32 mouse cellular contexts compared by ENCODE assay signal in the genomic region with DNA sequence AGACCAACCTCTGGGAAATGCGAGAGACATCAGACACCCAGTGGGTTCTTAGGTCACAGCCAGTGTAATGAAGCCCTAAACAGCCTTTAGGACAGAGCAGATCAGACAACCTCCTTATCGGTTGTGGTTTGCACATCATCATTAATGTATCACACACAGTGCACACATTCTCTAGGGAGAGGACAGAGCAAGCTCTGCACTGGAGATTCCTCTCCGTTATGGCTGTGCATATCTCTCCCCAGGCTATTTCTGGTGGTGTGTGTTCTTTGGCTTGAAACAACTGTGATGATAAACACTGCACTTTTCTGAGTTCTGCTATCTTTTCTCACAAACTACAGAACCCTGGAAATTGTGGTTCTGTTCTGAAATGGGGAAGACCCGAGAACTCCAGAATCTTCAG.
DNase-seq lines count a peak whose midpoint lies in the region; ATAC-seq and TF ChIP-seq lines count a peak whose summit lies in the region.
"Had no signal": no experiment of that assay in that cellular context is flagged by ENCODE, and none has a peak within 500 bp of the region (broad histone marks: within the 10 kb centered on the region; RNA-seq: fewer than 3 reads in every experiment).

No protein-coding gene starts in this region.

- ATAC-seq in frontal cortex, adult (ENCODE audit: low TSS enrichment): peak; percentile 74
- ATAC-seq in heart, embryonic 15.5 days (replicated peaks; ENCODE audit: insufficient number of reproducible peaks, insufficient read depth, low FRiP score, low read depth): no peak
- ATAC-seq in liver, embryonic 15.5 days (ENCODE audit: insufficient read depth): peak; percentile 56
- ATAC-seq: forebrain, embryonic 16.5 days; intestine, embryonic 16.5 days; Patski had no signal

- TF ChIP-seq CTCF in MEL (IDR thresholded peaks at IDR 0.05 in 2 of 3, conservative IDR thresholded peaks at IDR 0.05 in 1 of 3; ENCODE audit: control insufficient read depth in 1 of 3, insufficient read depth in 1 of 3, low read depth in 2 of 3, low read length in 3 of 3, poor library complexity in 1 of 3, severe bottlenecking in 1 of 3): no peak

- H3K27ac ChIP-seq in heart, embryonic 15.5 days: peak overlapping the region; percentile 66
- H3K27ac ChIP-seq in MEL (ENCODE audit: control insufficient read depth, low read depth, low read length): peak overlapping the region; percentile 35
- peak overlapping the region; percentile 33 for H3K27ac ChIP-seq in liver, embryonic 15.5 days (replicated peaks)
- H3K27ac ChIP-seq: embryonic facial prominence, embryonic 12.5 days; hindbrain, embryonic 13.5 days; limb, embryonic 10.5 days; limb, embryonic 15.5 days; neural tube, embryonic 15.5 days; stomach, embryonic 15.5 days had no signal

- peak; percentile 68 to 69 for TF ChIP-seq EP300 in MEL (IDR thresholded peaks at IDR 0.05; ENCODE audit: low read depth in 1 of 2, low read length in 2 of 2)

- no peak overlapping the region for H3K4me3 ChIP-seq in heart, embryonic 15.5 days
- no peak overlapping the region for H3K4me3 ChIP-seq in MEL (ENCODE audit: control insufficient read depth in 1 of 2, insufficient read depth in 1 of 2, low read depth in 2 of 2, low read length in 2 of 2)
- H3K4me3 ChIP-seq in liver, embryonic 15.5 days (replicated peaks): no peak overlapping the region
- H3K4me3 ChIP-seq: embryonic facial prominence, embryonic 12.5 days; hindbrain, embryonic 13.5 days; limb, embryonic 10.5 days; limb, embryonic 15.5 days; megakaryocyte, embryonic 14.5 days; neural tube, embryonic 15.5 days; stomach, embryonic 15.5 days had no signal

- TF ChIP-seq POLR2A in MEL (IDR thresholded peaks at IDR 0.05; ENCODE audit: control insufficient read depth in 1 of 2, insufficient read depth in 1 of 2, low read depth in 1 of 2, low read length in 2 of 2, poor library complexity in 1 of 2): no peak

- no peaks in the 10 kb centered on the region for H3K36me3 ChIP-seq in heart, embryonic 15.5 days
- peaks cover 0 to 46% of the 10 kb centered on the region in 2 experiments; a peak in 2 of 4 replicates for H3K36me3 ChIP-seq in MEL (ENCODE audit: control insufficient read depth in 1 of 2, insufficient read depth in 2 of 2, low read length in 2 of 2)
- no peaks in the 10 kb centered on the region for H3K36me3 ChIP-seq in liver, embryonic 15.5 days (replicated peaks)
- H3K36me3 ChIP-seq: embryonic facial prominence, embryonic 12.5 days; hindbrain, embryonic 13.5 days; limb, embryonic 10.5 days; limb, embryonic 15.5 days; neural tube, embryonic 15.5 days; stomach, embryonic 15.5 days had no signal

- TF ChIP-seq RAD21 in MEL (IDR thresholded peaks at IDR 0.05; ENCODE audit: low read depth, low read length): no peak

- no peak for DNase-seq in frontal cortex, adult 2 months (ENCODE audit: extremely low spot score in 1 of 2, low spot score in 1 of 2)
- no peak for DNase-seq in heart, postnatal 14 days
- peak; percentile 51 for DNase-seq in MEL (ENCODE audit: low read depth, low spot score)
- DNase-seq in left cerebral cortex, postnatal 14 days (ENCODE audit: low spot score in 2 of 2): no peak
- DNase-seq in adrenal gland, postnatal 36 days: no peak
- DNase-seq: adrenal gland, postnatal 10 days; cerebellum, adult 11 months; cerebellum, adult 9-10 months; cerebellum, postnatal 36 days; embryo, embryonic 11 days; gastrocnemius, postnatal 10 days; heart, postnatal 36 days; kidney, adult 9 months; kidney, postnatal 10 days; layer of hippocampus, postnatal 36 days; lung, postnatal 36 days; midbrain, embryonic 14.5 days; right cerebral cortex, postnatal 25 days; thymus, postnatal 14 days had no signal

- 31% methylated on average over 4 of the region's 4 CpGs for WGBS in heart, embryonic 15.5 days
- WGBS in liver, embryonic 15.5 days (ENCODE audit: insufficient replicate concordance): 24% methylated on average over 4 of the region's 4 CpGs

- no peaks in the 10 kb centered on the region for H3K27me3 ChIP-seq in heart, embryonic 15.5 days
- no peaks in the 10 kb centered on the region for H3K27me3 ChIP-seq in MEL (ENCODE audit: control insufficient read depth in 1 of 2, insufficient read depth in 2 of 2, low read length in 2 of 2)
- H3K27me3 ChIP-seq in liver, embryonic 15.5 days: no peaks in the 10 kb centered on the region
- H3K27me3 ChIP-seq: embryonic facial prominence, embryonic 12.5 days; limb, embryonic 15.5 days; megakaryocyte, embryonic 14.5 days; neural tube, embryonic 15.5 days; stomach, embryonic 15.5 days had no signal

- H3K79me2 ChIP-seq in MEL (ENCODE audit: control insufficient read depth, insufficient read depth, low read length, poor library complexity): no peaks in the 10 kb centered on the region

- H3K9ac ChIP-seq in heart, embryonic 15.5 days: no peak overlapping the region
- H3K9ac ChIP-seq in MEL (ENCODE audit: control insufficient read depth, low read depth, low read length, poor library complexity, severe bottlenecking): no peak overlapping the region
- H3K9ac ChIP-seq in liver, embryonic 15.5 days: no peak overlapping the region
- H3K9ac ChIP-seq: embryonic facial prominence, embryonic 12.5 days; hindbrain, embryonic 13.5 days; limb, embryonic 15.5 days; neural tube, embryonic 15.5 days; stomach, embryonic 15.5 days had no signal

- H3K4me2 ChIP-seq in heart, embryonic 15.5 days: no peak overlapping the region
- H3K4me2 ChIP-seq in liver, embryonic 15.5 days: no peak overlapping the region
- H3K4me2 ChIP-seq: embryonic facial prominence, embryonic 12.5 days; hindbrain, embryonic 13.5 days; limb, embryonic 15.5 days; neural tube, embryonic 15.5 days; stomach, embryonic 15.5 days had no signal

- intact Hi-C loops in heart, postnatal 14 days (cut with DNase I): loop anchor here (5.0 kb wide), 1 partner anchor 34 kb away; no protein-coding TSS in a partner anchor
- intact Hi-C loops in left cerebral cortex, postnatal 14 days (cut with DNase I): no loop called here

- no peaks in the 10 kb centered on the region for H3K9me3 ChIP-seq in heart, embryonic 15.5 days (replicated peaks)
- no peaks in the 10 kb centered on the region for H3K9me3 ChIP-seq in MEL (replicated peaks; ENCODE audit: insufficient read depth, low read length)
- no peaks in the 10 kb centered on the region for H3K9me3 ChIP-seq in liver, embryonic 15.5 days (replicated peaks)
- H3K9me3 ChIP-seq: embryonic facial prominence, embryonic 12.5 days; hindbrain, embryonic 13.5 days; limb, embryonic 10.5 days; limb, embryonic 15.5 days; megakaryocyte, embryonic 14.5 days; neural tube, embryonic 15.5 days; stomach, embryonic 15.5 days had no signal

- H3K4me1 ChIP-seq in heart, embryonic 15.5 days (replicated peaks): peaks cover 36% of the 10 kb centered on the region
- H3K4me1 ChIP-seq in MEL (ENCODE audit: control insufficient read depth in 1 of 2, insufficient read depth in 2 of 2, low read length in 2 of 2): peaks cover 37 to 48% of the 10 kb centered on the region in 2 experiments
- peaks cover 54% of the 10 kb centered on the region for H3K4me1 ChIP-seq in liver, embryonic 15.5 days (replicated peaks)
- H3K4me1 ChIP-seq: limb, embryonic 15.5 days; megakaryocyte, embryonic 14.5 days; stomach, embryonic 15.5 days had no signal

TF ChIP-seq in MEL, 35 proteins besides CTCF, POLR2A, EP300 and RAD21 (continues in another document):
- no peak for TF ChIP-seq HCFC1 (IDR thresholded peaks at IDR 0.05; ENCODE audit: low read depth, low read length)
- peak; percentile 86; the same call in 1 of the 2 replicates for TF ChIP-seq MEF2A (IDR thresholded peaks at IDR 0.05; ENCODE audit: extremely low read depth, insufficient replicate concordance, low read depth, low read length, poor library complexity, severe bottlenecking)
- no peak for TF ChIP-seq MAX (IDR thresholded peaks at IDR 0.05; ENCODE audit: low read length)
- TF ChIP-seq JUND (IDR thresholded peaks at IDR 0.05; ENCODE audit: low read depth, low read length): no peak
- TF ChIP-seq ETS1 (IDR thresholded peaks at IDR 0.05; ENCODE audit: low read depth, low read length): peak; percentile 81
- no peak for TF ChIP-seq ZC3H11A (IDR thresholded peaks at IDR 0.05; ENCODE audit: low read depth, low read length)
- no peak for TF ChIP-seq USF1 (IDR thresholded peaks at IDR 0.05; ENCODE audit: low read depth, low read length)
- TF ChIP-seq BHLHE40 (IDR thresholded peaks at IDR 0.05; ENCODE audit: borderline replicate concordance, low read depth, low read length): no peak
- no peak for TF ChIP-seq TAL1 (IDR thresholded peaks at IDR 0.05; ENCODE audit: low read length)
- TF ChIP-seq CHD1 (IDR thresholded peaks at IDR 0.05; ENCODE audit: low read depth, low read length): no peak
- TF ChIP-seq MAFK (IDR thresholded peaks at IDR 0.05; ENCODE audit: borderline replicate concordance, low read depth, low read length): no peak
- no peak for TF ChIP-seq ZMIZ1 (IDR thresholded peaks at IDR 0.05; ENCODE audit: low read depth, low read length)
- no peak for TF ChIP-seq SMC3 (IDR thresholded peaks at IDR 0.05; ENCODE audit: low read depth, low read length)
- peak; percentile 84 for TF ChIP-seq TCF12 (IDR thresholded peaks at IDR 0.05; ENCODE audit: low read depth, low read length)
- TF ChIP-seq NELFE (IDR thresholded peaks at IDR 0.05; ENCODE audit: low read depth, low read length): no peak
- TF ChIP-seq MXI1 (IDR thresholded peaks at IDR 0.05; ENCODE audit: low read depth, low read length): no peak
- no peak; the same call in 1 of the 2 replicates for TF ChIP-seq ZNF384 (IDR thresholded peaks at IDR 0.05; ENCODE audit: low read depth, low read length)
- TF ChIP-seq USF2 (IDR thresholded peaks at IDR 0.05; ENCODE audit: borderline replicate concordance in 1 of 2, insufficient read depth in 1 of 2, low read depth in 1 of 2, low read length in 2 of 2): no peak
- TF ChIP-seq TBP (IDR thresholded peaks at IDR 0.05; ENCODE audit: low read depth, low read length): 0 out of 2 replicates have a peak, but pooled peaks have one; percentile 21
- peak; percentile 34; the same call in 1 of the 2 replicates for TF ChIP-seq MYC (IDR thresholded peaks at IDR 0.05; ENCODE audit: low read depth, low read length)
- no peak for TF ChIP-seq POLR2AphosphoS5 (IDR thresholded peaks at IDR 0.05; ENCODE audit: borderline replicate concordance, low read depth, low read length)
- no peak for TF ChIP-seq GABPA (IDR thresholded peaks at IDR 0.05; ENCODE audit: low read depth, low read length)
- no peak; the same call in 1 of the 2 replicates for TF ChIP-seq MYB (IDR thresholded peaks at IDR 0.05; ENCODE audit: low read depth, low read length)
- peak; percentile 63; the same call in 1 of the 2 replicates for TF ChIP-seq GATA1 (IDR thresholded peaks at IDR 0.05; ENCODE audit: low read depth, low read length)
- TF ChIP-seq KAT2A (conservative IDR thresholded peaks at IDR 0.05; ENCODE audit: low read depth, low read length): no peak
- no peak for TF ChIP-seq POLR2AphosphoS2 (IDR thresholded peaks at IDR 0.05; ENCODE audit: low read length)
- TF ChIP-seq SIN3A (IDR thresholded peaks at IDR 0.05; ENCODE audit: low read length): peak; percentile 45; the same call in 1 of the 2 replicates
